Mouse (Mus musculus) olfactory bulb, adult 2 months (tissue): ENCODE results near the gene Plcxd3. TPM values are rescaled to one million over a fixed set of nuclear protein-coding genes. Genes with fewer than 3 reads are reported as not detected.

Experiments
- H3K27ac ChIP-seq: fragments of 200-500 bp; 2 replicates; pipeline ENCODE4 v1.5.1; 2012; ENCODE audit warnings: low read depth, low read length; ENCODE audit not compliant: insufficient read depth
- H3K4me1 ChIP-seq: fragments of 200-500 bp; 2 replicates; pipeline ENCODE4 v1.6.1; 2012; ENCODE audit warnings: low read length; ENCODE audit not compliant: control insufficient read depth, insufficient read depth
- H3K4me3 ChIP-seq: fragments of 200-500 bp; 2 replicates; pipeline ENCODE4 v1.5.1; 2012; ENCODE audit warnings: mild to moderate bottlenecking, low read depth, low read length, moderate library complexity; ENCODE audit not compliant: insufficient read depth
- CTCF ChIP-seq: fragments of 200-500 bp; IDR thresholded peaks from 2 replicates; pipeline ENCODE4 v1.5.1; 2012; ENCODE audit warnings: low read depth, mild to moderate bottlenecking, low read length, moderate library complexity; ENCODE audit not compliant: insufficient read depth
- POLR2A ChIP-seq: fragments of 200-500 bp; IDR thresholded peaks from 2 replicates; pipeline ENCODE4 v1.6.1; 2012; ENCODE audit warnings: mild to moderate bottlenecking, low read depth, low read length, moderate library complexity; ENCODE audit not compliant: insufficient read depth
- WGBS: fragments of 180-500 bp; shearing (Covaris S2); methylation state at CpG from one replicate; pipeline ENCODE4 v1.1.7; 2018; 5-methylcytosine and 5-hydroxymethylcytosine counted together
- polyA plus RNA-seq: library from polyadenylated mRNA; stranded (reverse); fragments of >200 nt; gene quantifications from 2 replicates; pipeline ENCODE4 v1.2.4, GENCODE M21; 2012; ENCODE audit warnings: low replicate concordance; ENCODE audit not compliant: missing spikeins, insufficient read depth, insufficient read length

Gene Plcxd3
- polyA plus RNA-seq, 1 experiment = not detected

DNA sequence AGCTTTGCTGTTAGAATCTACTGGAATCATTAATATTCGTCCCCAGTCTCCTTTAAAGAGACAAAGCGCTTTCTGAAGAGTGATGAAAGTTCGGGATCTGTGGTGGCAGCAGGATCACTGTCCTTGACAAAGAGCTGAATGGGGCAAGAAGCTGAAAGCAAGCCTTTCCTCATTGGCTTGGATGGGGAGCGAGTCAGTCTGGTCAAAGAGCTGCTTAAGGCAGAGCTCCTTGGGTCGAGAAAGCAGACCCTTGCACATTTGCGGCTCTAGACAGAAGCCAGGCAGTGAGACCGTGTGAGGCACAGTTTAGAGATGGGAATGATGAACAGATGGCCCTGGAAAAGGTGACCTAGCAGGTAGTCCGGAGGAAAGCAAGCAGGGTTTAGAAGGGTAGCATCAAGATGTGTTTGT, 935 bp downstream of the Plcxd3 start:
- H3K27ac ChIP-seq = no peak overlapping the region
- TF ChIP-seq POLR2A (no peak), CTCF (no peak)
- WGBS = 12% methylated on average over 8 of the region's 8 CpGs
- peak overlapping the region; percentile 73 for H3K4me3 ChIP-seq
- H3K4me1 ChIP-seq = 0 out of 2 replicates have a peak, but pooled peaks cover 3% of the 10 kb centered on the region

DNA sequence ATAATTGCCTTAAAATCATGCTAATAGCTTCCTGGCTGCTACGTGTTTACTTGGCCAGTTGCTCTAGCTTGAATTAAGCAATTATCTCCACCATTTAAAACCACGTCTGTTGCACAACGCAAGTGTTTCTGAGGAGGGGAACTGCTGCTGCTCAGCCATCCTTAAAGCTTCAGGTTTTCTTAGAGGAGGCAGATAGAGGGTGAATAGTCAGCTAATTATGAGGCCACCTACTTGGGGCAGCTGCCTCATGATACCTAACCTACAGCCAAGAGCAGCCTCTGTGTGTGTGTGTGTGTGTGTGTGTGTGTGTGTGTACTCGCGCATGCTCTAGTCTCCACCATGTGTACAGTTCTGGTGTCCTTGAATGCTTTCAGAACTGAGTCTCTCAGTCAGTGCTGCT, 3.5 kb downstream of the Plcxd3 start:
- WGBS = 49% methylated on average over 5 of the region's 5 CpGs
- Histone ChIP-seq H3K4me3 (no peak overlapping the region), H3K27ac (no peak overlapping the region), H3K4me1 (0 out of 2 replicates have a peak, but pooled peaks cover 3% of the 10 kb centered on the region)
- TF ChIP-seq POLR2A = no peak
- no peak for TF ChIP-seq CTCF

DNA sequence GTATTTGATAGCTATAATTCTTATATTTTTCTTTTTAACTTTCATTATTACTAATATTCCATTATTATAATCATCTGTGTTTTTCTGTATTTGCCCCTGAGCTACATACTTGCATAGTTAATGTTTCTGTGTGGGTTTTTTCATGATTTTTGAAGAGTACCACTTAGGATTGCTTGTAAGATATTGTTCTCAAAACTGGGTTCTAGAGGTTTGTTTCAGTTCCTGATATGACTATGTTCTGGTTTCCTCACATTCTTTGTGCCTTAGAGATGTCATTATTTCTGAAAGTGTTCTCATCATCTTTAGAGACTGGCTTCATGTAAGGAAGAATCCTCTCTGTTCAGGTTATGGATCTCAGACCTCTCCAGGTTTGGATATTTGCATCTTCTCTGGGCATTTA, 12.5 kb downstream of the Plcxd3 start:
- no peaks in the 10 kb centered on the region for H3K4me1 ChIP-seq
- H3K27ac ChIP-seq = no peak overlapping the region
- no peak overlapping the region for H3K4me3 ChIP-seq
- TF ChIP-seq POLR2A (no peak), CTCF (no peak)

DNA sequence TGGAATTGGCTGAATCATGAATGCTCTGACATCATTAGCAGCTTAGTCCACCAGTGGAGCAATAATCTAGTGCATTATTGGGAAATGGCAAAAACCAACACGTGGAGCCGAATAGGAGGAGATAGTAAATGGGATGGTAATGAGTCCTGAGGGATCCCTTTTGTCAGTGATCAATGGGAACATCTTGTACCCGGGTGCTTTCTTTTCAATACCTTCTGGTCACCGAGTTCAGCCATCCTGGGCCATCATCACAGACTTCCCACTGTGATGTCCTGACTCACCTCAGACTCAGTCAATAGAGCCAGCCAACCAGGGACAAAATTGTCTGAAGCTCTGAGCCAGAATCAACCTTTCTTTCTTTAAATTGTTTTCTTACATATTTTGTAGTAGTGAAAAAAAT, 24.8 kb downstream of the Plcxd3 start:
- 44% methylated on average over 4 of the region's 4 CpGs for WGBS
- TF ChIP-seq POLR2A (no peak), CTCF (no peak)

DNA sequence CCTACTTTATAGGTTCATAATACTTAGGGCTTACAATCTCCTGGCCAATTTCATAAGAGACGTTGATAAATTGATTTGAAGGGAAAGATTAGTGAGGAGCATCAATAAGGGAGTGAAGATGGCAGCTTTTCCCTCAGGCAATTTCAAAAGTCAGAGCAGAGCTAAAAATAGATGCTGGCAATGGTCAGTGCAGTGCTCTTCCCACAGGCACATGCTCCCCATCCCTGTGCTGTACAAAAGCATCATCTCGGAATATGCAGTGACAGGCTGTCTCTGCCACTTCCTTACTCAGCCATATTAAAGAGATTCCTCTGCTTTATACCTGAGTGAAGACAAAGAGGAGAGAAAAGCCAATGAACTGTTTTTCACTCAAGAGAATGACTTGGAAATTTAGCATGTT, 36.0 kb downstream of the Plcxd3 start:
- no peaks in the 10 kb centered on the region for H3K4me1 ChIP-seq
- TF ChIP-seq POLR2A = no peak
- no peak for TF ChIP-seq CTCF
- no peak overlapping the region for H3K4me3 ChIP-seq
- WGBS = 60% methylated on average over 2 of the region's 2 CpGs
- no peak overlapping the region for H3K27ac ChIP-seq

More for the DNA sequence above, 24.8 kb downstream of the Plcxd3 start:
- Histone ChIP-seq H3K4me3 (no peak overlapping the region), H3K27ac (no peak overlapping the region), H3K4me1 (no peaks in the 10 kb centered on the region)

DNA sequence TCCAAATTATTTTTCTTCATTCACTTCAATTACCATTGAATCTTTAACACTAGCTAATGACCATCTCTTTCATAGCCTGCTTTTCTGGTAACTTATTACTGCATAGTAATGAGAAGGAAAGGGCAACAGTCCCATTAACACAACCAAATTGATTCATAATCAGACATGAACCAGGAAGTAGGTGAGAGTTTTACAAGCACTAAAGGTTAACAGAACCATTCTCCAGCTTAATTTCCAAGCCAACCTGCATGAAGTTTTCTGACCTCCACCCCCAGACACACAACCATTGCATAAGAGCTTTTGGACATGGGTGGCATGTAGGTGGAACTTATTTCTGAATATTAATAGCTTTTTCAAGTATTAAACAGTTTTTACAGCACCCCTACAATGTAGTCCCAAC, 64.8 kb downstream of the Plcxd3 start:
- no peak for TF ChIP-seq POLR2A
- Histone ChIP-seq H3K4me3 (no peak overlapping the region), H3K27ac (no peak overlapping the region), H3K4me1 (no peaks in the 10 kb centered on the region)

DNA sequence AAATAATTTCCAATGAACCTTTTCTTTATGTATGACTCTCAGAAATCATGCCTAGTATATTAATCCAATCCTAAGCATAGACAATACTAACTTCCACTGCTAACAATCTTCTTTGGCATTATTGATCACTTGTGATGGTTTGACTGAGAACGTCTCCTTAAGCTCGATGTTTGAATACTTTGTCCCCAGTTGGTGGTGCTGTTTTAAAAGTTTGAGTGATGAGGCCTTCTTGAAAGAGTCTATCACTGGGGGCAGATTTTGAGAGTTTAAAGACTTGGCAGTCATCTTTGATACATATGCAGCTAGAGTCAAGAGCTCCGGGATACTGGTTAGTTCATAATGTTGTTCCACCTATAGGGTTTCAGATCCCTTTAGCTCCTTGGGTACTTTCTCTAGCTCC, 120.9 kb downstream of the Plcxd3 start:
- Histone ChIP-seq H3K27ac (no peak overlapping the region), H3K4me3 (no peak overlapping the region), H3K4me1 (no peaks in the 10 kb centered on the region)
- no peak for TF ChIP-seq CTCF
- no peak for TF ChIP-seq POLR2A
- WGBS = 91% methylated on average over 3 of the region's 3 CpGs

DNA sequence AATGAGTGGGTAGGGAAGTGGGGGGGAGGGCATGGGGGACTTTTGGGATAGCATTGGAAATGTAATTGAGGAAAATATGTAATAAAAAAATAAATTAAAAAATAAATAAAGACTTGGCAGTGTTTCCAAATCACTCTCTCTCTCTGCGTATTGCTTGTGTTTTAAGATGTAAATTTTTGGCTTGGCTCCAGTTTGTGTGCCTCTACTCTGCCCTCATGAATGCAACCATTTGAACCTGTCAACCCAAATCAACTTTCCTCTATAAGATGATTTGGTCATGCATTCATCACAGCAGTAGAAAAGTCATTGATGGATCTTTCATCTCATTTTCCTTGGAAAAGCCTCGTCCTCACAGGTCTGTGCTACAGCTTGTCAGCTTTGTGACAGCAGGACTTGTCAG, 121.7 kb downstream of the Plcxd3 start:
- 94% methylated on average over 2 of the region's 2 CpGs for WGBS
- no peak overlapping the region for H3K27ac ChIP-seq
- H3K4me3 ChIP-seq = no peak overlapping the region
- H3K4me1 ChIP-seq = no peaks in the 10 kb centered on the region
- TF ChIP-seq POLR2A (no peak), CTCF (no peak)

DNA sequence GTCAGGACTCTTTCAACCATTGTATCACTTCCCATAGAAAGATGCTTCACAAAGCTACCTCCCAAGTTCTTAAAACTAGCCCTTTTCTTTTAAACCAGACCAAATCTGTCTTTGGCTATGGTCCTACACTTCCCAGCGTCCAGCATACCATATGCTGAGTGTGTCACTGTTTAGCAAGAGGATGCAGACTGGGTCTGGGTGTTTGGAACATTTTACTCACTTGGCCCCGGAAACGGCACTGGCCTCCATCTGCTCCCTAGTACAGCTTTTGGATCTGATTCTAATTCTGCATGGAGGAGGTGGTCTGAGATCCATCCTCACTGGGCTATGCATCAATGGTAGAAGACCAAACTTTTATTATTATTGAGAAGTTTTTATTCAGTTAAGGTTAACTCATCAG, 122.7 kb downstream of the Plcxd3 start:
- Histone ChIP-seq H3K27ac (no peak overlapping the region), H3K4me1 (no peaks in the 10 kb centered on the region), H3K4me3 (no peak overlapping the region)
- 83% methylated on average over 3 of the region's 3 CpGs for WGBS
- TF ChIP-seq POLR2A (no peak), CTCF (no peak)

DNA sequence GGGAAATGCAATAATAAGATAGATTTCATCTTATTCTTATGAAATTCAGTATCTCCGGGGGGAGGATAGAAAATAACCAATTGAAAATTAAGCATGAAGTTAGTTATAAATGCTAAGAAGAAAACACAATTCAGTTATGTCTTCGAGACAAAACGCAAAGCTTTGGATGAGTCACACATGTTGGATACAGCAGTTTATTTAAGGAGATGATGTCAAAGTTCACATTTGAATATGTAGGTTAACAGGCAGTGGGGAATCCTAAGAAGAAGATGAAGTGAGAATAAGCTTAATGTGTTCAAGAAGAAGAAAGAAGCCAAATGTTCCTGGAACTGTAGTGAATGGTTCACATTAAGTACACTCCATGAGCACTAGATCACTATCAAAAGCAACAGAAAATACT, 128.1 kb downstream of the Plcxd3 start:
- Histone ChIP-seq H3K4me3 (no peak overlapping the region), H3K27ac (no peak overlapping the region), H3K4me1 (no peaks in the 10 kb centered on the region)
- no peak for TF ChIP-seq CTCF
- no peak for TF ChIP-seq POLR2A
- 56% methylated on average over 3 of the region's 3 CpGs for WGBS
